Mouse (Mus musculus): Measurements from ENCODE around the gene Spata9.

DNA sequence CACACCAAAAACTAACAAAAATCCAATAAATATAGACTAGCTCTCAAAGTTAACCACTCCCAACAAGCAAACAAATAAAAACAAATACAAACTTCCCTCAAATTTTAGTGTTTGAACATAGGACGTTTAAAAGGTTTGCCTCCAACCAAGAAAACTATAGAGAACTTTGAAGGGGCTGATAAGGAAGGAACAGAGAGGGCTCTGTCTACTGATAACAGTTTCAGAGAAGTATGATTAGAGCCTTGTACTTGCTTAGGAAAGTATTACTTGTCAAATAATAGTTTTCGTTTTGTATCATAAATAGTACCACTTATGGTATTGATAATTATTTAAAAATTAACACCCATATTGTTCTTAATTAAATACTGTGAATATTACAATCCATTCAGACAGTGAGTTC lies 47.6 kb downstream of the Spata9 start:
- no peak for TF ChIP-seq CTCF (IDR thresholded peaks at IDR 0.05)
- TF ChIP-seq EP300 (IDR thresholded peaks at IDR 0.05), result no peak
